Mouse (Mus musculus) frontal cortex, adult (tissue): ENCODE measurements at regions not wholly inside any gene's neighbourhood (a gene's known extent, or its start where the extent isn't known, plus 50 kb on each side); places are given as distances from the start of the nearest gene placed in this dataset.
"Not testable (repeated sequence)": the region's sequence is repeated elsewhere in the genome, so short reads cannot be mapped to it uniquely, and the experiment has no call there.

Source experiments
- ATAC-seq: cut with Nextera tagmentation; 2 replicates; pipeline ENCODE4 v1.9.2; 2017; ENCODE audit warnings: mild to moderate bottlenecking, moderate library complexity, mixed read lengths; ENCODE audit not compliant: low TSS enrichment

DNA sequence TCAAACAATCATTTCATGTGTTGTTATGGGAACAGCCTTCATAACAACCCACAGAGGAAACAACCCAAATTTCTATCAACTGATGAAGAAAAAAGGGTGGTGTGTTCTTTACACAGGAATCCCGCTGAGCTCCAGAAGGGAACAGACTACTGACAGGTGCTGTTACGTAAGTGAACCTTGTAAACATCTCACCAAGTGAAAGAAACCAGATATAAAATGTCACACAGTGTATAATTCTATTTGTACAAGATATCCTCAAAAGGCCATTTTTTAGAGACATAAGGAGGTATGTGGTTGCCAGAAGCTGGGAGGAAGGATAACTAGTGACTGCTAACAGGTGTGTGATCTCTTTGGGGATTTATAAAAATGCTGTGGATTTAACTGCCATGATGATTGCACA lies 119.9 kb downstream of the Plod2 start:
- ATAC-seq, result no peak

- peak; percentile 76 for ATAC-seq
Observed at GRCm38 (mm10) chr9:92667361-92667881, 125.4 kb downstream of the Plod2 start.

GRCm38 (mm10) chr9:92671966-92672365 lies 129.9 kb downstream of the Plod2 start:
- 0 out of 2 replicates have a peak, but pooled peaks have one; percentile 34 for ATAC-seq

- ATAC-seq, result peak; percentile 73
Observed at GRCm38 (mm10) chr9:92694361-92695016, 152.5 kb downstream of the Plod2 start.

- ATAC-seq, result no peak
Observed at GRCm38 (mm10) chr9:92697971-92698370, 155.9 kb downstream of the Plod2 start.

GRCm38 (mm10) chr9:92704752-92705151 lies 162.7 kb downstream of the Plod2 start:
- ATAC-seq, result peak; percentile 97

- ATAC-seq, result no peak
Observed at GRCm38 (mm10) chr9:92707011-92707410, 165.0 kb downstream of the Plod2 start.

GRCm38 (mm10) chr9:92717176-92717575 lies 175.2 kb downstream of the Plod2 start:
- ATAC-seq, result peak; percentile 48

GRCm38 (mm10) chr9:92718337-92718736 lies 176.3 kb downstream of the Plod2 start:
- ATAC-seq, result no peak

DNA sequence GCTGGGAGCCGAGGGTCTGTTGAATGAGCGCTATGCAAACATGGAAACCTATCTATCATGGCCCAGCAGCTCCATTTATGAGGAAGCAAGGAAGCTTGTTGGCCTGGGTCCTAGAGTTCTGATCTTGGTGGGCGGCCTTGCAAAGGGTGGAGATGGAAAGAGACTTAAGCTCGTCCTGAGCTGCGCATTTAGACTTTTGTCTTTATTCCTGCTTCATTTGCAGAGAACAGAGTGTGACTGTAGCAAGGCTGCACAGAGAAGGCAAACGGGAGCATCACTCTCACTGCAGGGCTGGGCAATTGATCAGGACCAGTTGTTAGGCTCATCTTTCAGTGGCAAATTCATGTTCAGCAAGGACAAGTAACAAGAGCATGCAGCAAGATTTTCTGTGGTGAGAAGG lies 177.2 kb downstream of the Plod2 start:
- no peak for ATAC-seq

GRCm38 (mm10) chr9:92728864-92729263 lies 186.8 kb downstream of the Plod2 start:
- peak; percentile 66 for ATAC-seq

GRCm38 (mm10) chr9:92731396-92731795 lies 189.4 kb downstream of the Plod2 start:
- peak; percentile 98 for ATAC-seq

DNA sequence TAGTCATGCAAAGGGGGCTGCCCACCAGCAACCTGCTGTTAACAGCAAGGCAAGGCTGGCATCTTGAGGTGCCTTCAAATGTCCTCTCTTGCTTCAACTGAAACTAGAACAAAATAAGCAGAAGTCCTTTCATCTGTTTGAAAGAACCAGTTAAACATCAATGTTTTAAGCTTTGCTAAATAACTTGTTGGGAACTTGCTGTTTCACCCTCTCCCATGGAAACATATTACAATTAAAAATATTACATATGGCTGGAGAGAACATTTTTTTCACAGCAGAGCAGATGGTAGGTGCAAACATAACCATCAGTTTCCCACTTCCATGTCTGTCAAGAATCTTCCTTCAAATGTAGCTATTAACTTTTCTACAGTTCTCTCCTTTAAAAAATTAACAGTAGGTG lies 225.5 kb downstream of the Plod2 start:
- peak; percentile 54 for ATAC-seq

DNA sequence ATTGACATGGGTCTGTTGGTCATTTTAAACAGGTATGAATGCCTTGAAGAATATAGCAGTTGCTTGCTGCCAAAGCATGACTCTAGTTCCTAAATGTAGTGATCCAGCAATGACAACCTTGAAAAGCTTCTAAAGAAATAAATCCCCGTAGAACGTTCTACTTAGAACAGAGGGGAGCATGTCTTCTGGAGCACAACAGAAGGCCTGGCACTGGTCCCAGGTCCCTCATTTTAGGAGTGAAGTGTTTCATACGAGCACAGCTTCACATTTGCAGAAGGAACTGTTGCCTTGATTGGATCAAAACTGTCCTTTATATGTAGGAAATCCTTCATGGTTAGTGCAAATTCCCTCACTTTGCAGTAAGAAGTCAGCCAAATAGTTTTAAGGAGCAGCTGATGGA lies 226.4 kb downstream of the Plod2 start:
- ATAC-seq, result peak; percentile 58

GRCm38 (mm10) chr9:92769528-92769927 lies 227.5 kb downstream of the Plod2 start:
- no peak for ATAC-seq

GRCm38 (mm10) chr9:92771002-92771401 lies 229.0 kb downstream of the Plod2 start:
- ATAC-seq, result no peak

GRCm38 (mm10) chr9:92771716-92772115 lies 229.7 kb downstream of the Plod2 start:
- ATAC-seq, result no peak

- ATAC-seq, result no peak
Observed at GRCm38 (mm10) chr9:92782922-92783454, 241.0 kb downstream of the Plod2 start.

DNA sequence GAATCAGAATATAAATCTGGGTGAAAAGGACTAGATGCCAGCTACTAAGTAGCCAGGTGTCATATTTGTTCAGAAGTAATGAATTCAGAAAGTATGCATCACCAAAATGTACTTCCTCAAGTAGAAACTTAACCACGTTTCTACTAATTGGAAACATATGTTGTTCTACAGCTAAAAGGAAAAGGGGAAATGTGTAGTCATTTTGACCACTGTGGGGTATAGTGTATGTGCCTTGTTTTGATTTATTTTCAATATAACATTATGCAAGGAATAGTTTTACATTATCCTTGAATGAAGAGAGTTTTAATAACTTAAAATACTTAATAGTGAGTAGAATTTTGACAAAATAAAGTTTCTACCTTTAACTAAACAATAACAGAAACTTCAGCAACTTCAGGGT lies 257.7 kb downstream of the Plod2 start:
- no peak for ATAC-seq

- no peak for ATAC-seq
Observed at GRCm38 (mm10) chr9:92809469-92809868, 267.4 kb downstream of the Plod2 start.

- ATAC-seq, result no peak
Observed at GRCm38 (mm10) chr9:92820721-92821120, 278.7 kb downstream of the Plod2 start.

DNA sequence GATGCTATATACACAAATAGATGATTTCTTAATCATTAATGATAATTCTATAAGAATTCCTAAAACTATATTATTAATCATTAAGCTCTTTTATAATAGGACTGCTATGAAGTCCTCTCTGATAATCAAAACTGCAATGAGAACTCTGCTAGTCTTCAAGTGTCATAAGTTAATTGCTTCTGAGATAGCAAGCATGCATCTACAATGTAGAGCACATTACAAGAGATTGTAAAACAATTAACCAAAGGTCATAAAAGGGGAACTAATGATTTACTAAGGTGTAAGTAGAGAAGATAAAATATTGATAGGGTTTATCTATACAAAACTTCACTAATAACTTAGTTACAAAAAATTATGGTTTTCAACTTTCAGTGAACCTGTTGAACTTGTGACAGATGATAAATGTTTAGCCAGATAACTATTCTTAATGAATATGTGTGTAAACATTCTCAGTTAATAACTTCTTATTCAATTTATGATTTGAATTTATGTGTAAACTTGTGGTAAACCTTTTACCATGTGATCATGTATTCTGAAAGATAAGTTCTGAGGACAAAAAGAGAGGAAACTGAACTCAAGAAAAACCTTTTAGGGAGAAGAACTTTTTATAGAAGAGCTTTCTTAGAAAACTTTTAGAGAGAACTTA lies 284.8 kb downstream of the Plod2 start:
- ATAC-seq, result no peak

GRCm38 (mm10) chr9:92836156-92836555 lies 294.1 kb downstream of the Plod2 start:
- ATAC-seq, result not testable (repeated sequence)
